Mouse (Mus musculus) neutrophil, adult 5-6 weeks (primary cell): ENCODE measurements around the gene Spdl1. TPM values are rescaled to one million over a fixed set of nuclear protein-coding genes. Genes with fewer than 3 reads are reported as not detected.

Experiments used
- ATAC-seq: fragments of 151-379, 151-347 bp; 2 replicates; pipeline ENCODE4 v1.8.0; 2017; ENCODE audit warnings: mild to moderate bottlenecking, moderate TSS enrichment; ENCODE audit not compliant: insufficient number of reproducible peaks, poor library complexity, low FRiP score, severe bottlenecking; ENCODE audit errors: extremely low read depth
- total RNA-seq: library from RNA; stranded (forward); fragments of 200-1000 nt; gene quantifications from 2 replicates; pipeline ENCODE4 v1.2.3, GENCODE M21; 2017

Spdl1 gene
- total RNA-seq, 1 experiment from 2014 or later: 5.0 TPM

- ATAC-seq: no peak
Measured at GRCm38 (mm10) chr11:34769946-34770345, 63.5 kb downstream of the Spdl1 start.

GRCm38 (mm10) chr11:34769396-34769795, 64.0 kb downstream of the Spdl1 start:
- ATAC-seq: no peak

- no peak for ATAC-seq
Measured at GRCm38 (mm10) chr11:34763739-34764361, 69.6 kb downstream of the Spdl1 start.

- ATAC-seq: no peak
Measured at GRCm38 (mm10) chr11:34762570-34763127, 70.8 kb downstream of the Spdl1 start.

GRCm38 (mm10) chr11:34762125-34762524, 71.3 kb downstream of the Spdl1 start:
- no peak for ATAC-seq

- no peak for ATAC-seq
Measured at GRCm38 (mm10) chr11:34759582-34759981, 73.9 kb downstream of the Spdl1 start.

Other genes starting within 250 kb of the Spdl1 start
- gene Dock2, start 49.7 kb downstream of the Spdl1 start, total RNA-seq: 464 and 492 TPM in 2 replicates